Mouse (Mus musculus): Measurements from ENCODE around the gene Cenpu. TPM values are rescaled to one million over a fixed set of nuclear protein-coding genes. Genes with fewer than 3 reads are reported as not detected.

Gene Cenpu
- polyA plus RNA-seq, 1 experiment, result 56.9 TPM

- no peaks in the 10 kb centered on the region for H3K4me1 ChIP-seq (ENCODE audit: control insufficient read depth, insufficient read depth, low read length)
- H3K9me3 ChIP-seq (replicated peaks; ENCODE audit: control insufficient read depth, insufficient read depth, low read length, poor library complexity, severe bottlenecking), result no peaks in the 10 kb centered on the region
- H3K27me3 ChIP-seq (ENCODE audit: control insufficient read depth, insufficient read depth, low read length, poor library complexity, severe bottlenecking), result no peaks in the 10 kb centered on the region
- no peak overlapping the region for H3K4me3 ChIP-seq (ENCODE audit: low read depth, low read length)
- TF ChIP-seq EP300 (IDR thresholded peaks at IDR 0.05; ENCODE audit: insufficient read depth, low read depth, low read length) (no peak), CTCF (IDR thresholded peaks at IDR 0.05; ENCODE audit: low read depth, low read length) (no peak), POLR2A (IDR thresholded peaks at IDR 0.05; ENCODE audit: insufficient read depth, low read length) (no peak)
- no peak overlapping the region for H3K27ac ChIP-seq (ENCODE audit: insufficient read depth, low read length)
- H3K36me3 ChIP-seq (ENCODE audit: control insufficient read depth, insufficient read depth, low read length, poor library complexity, severe bottlenecking), result peaks cover 6% of the 10 kb centered on the region
- no peak overlapping the region for H3K9ac ChIP-seq (ENCODE audit: low read depth, poor library complexity, severe bottlenecking)
Measured at GRCm38 (mm10) chr8:46603587-46603986, 51.8 kb downstream of the Cenpu start.

GRCm38 (mm10) chr8:46606930-46607329, 55.1 kb downstream of the Cenpu start:
- TF ChIP-seq CTCF (IDR thresholded peaks at IDR 0.05; ENCODE audit: low read depth, low read length), result no peak
- Histone ChIP-seq H3K4me3 (ENCODE audit: low read depth, low read length) (no peak overlapping the region), H3K36me3 (ENCODE audit: control insufficient read depth, insufficient read depth, low read length, poor library complexity, severe bottlenecking) (peaks cover 9% of the 10 kb centered on the region), H3K9ac (ENCODE audit: low read depth, poor library complexity, severe bottlenecking) (no peak overlapping the region), H3K9me3 (replicated peaks; ENCODE audit: control insufficient read depth, insufficient read depth, low read length, poor library complexity, severe bottlenecking) (no peaks in the 10 kb centered on the region), H3K27ac (ENCODE audit: insufficient read depth, low read length) (no peak overlapping the region), H3K27me3 (ENCODE audit: control insufficient read depth, insufficient read depth, low read length, poor library complexity, severe bottlenecking) (no peaks in the 10 kb centered on the region), H3K4me1 (ENCODE audit: control insufficient read depth, insufficient read depth, low read length) (no peaks in the 10 kb centered on the region)

- Histone ChIP-seq H3K9me3 (replicated peaks; ENCODE audit: control insufficient read depth, insufficient read depth, low read length, poor library complexity, severe bottlenecking) (no peaks in the 10 kb centered on the region), H3K9ac (ENCODE audit: low read depth, poor library complexity, severe bottlenecking) (no peak overlapping the region), H3K4me3 (ENCODE audit: low read depth, low read length) (no peak overlapping the region), H3K27ac (ENCODE audit: insufficient read depth, low read length) (no peak overlapping the region), H3K27me3 (ENCODE audit: control insufficient read depth, insufficient read depth, low read length, poor library complexity, severe bottlenecking) (no peaks in the 10 kb centered on the region), H3K36me3 (ENCODE audit: control insufficient read depth, insufficient read depth, low read length, poor library complexity, severe bottlenecking) (peaks cover 7% of the 10 kb centered on the region), H3K4me1 (ENCODE audit: control insufficient read depth, insufficient read depth, low read length) (no peaks in the 10 kb centered on the region)
- TF ChIP-seq CTCF (IDR thresholded peaks at IDR 0.05; ENCODE audit: low read depth, low read length) (no peak), EP300 (IDR thresholded peaks at IDR 0.05; ENCODE audit: insufficient read depth, low read depth, low read length) (no peak), POLR2A (IDR thresholded peaks at IDR 0.05; ENCODE audit: insufficient read depth, low read length) (no peak)
Measured at GRCm38 (mm10) chr8:46611557-46611956, 59.7 kb downstream of the Cenpu start.

GRCm38 (mm10) chr8:46612913-46613312, 61.1 kb downstream of the Cenpu start:
- TF ChIP-seq POLR2A (IDR thresholded peaks at IDR 0.05; ENCODE audit: insufficient read depth, low read length) (no peak), CTCF (IDR thresholded peaks at IDR 0.05; ENCODE audit: low read depth, low read length) (no peak), EP300 (IDR thresholded peaks at IDR 0.05; ENCODE audit: insufficient read depth, low read depth, low read length) (no peak)
- H3K36me3 ChIP-seq (ENCODE audit: control insufficient read depth, insufficient read depth, low read length, poor library complexity, severe bottlenecking), result peaks cover 3% of the 10 kb centered on the region
- H3K27ac ChIP-seq (ENCODE audit: insufficient read depth, low read length), result no peak overlapping the region
- H3K9me3 ChIP-seq (replicated peaks; ENCODE audit: control insufficient read depth, insufficient read depth, low read length, poor library complexity, severe bottlenecking), result no peaks in the 10 kb centered on the region
- no peaks in the 10 kb centered on the region for H3K27me3 ChIP-seq (ENCODE audit: control insufficient read depth, insufficient read depth, low read length, poor library complexity, severe bottlenecking)
- H3K4me1 ChIP-seq (ENCODE audit: control insufficient read depth, insufficient read depth, low read length), result no peaks in the 10 kb centered on the region
- H3K9ac ChIP-seq (ENCODE audit: low read depth, poor library complexity, severe bottlenecking), result no peak overlapping the region
- no peak overlapping the region for H3K4me3 ChIP-seq (ENCODE audit: low read depth, low read length)

- Histone ChIP-seq H3K27ac (ENCODE audit: insufficient read depth, low read length) (no peak overlapping the region), H3K9ac (ENCODE audit: low read depth, poor library complexity, severe bottlenecking) (no peak overlapping the region)
Measured at GRCm38 (mm10) chr8:46613377-46613776, 61.5 kb downstream of the Cenpu start.

GRCm38 (mm10) chr8:46615936-46616335, 64.1 kb downstream of the Cenpu start:
- TF ChIP-seq EP300 (IDR thresholded peaks at IDR 0.05; ENCODE audit: insufficient read depth, low read depth, low read length), result no peak
- no peak for TF ChIP-seq CTCF (IDR thresholded peaks at IDR 0.05; ENCODE audit: low read depth, low read length)
- TF ChIP-seq POLR2A (IDR thresholded peaks at IDR 0.05; ENCODE audit: insufficient read depth, low read length), result no peak
- Histone ChIP-seq H3K27me3 (ENCODE audit: control insufficient read depth, insufficient read depth, low read length, poor library complexity, severe bottlenecking) (no peaks in the 10 kb centered on the region), H3K4me1 (ENCODE audit: control insufficient read depth, insufficient read depth, low read length) (no peaks in the 10 kb centered on the region), H3K9ac (ENCODE audit: low read depth, poor library complexity, severe bottlenecking) (peak overlapping the region; percentile 87; the same call in 1 of the 2 replicates), H3K9me3 (replicated peaks; ENCODE audit: control insufficient read depth, insufficient read depth, low read length, poor library complexity, severe bottlenecking) (no peaks in the 10 kb centered on the region), H3K36me3 (ENCODE audit: control insufficient read depth, insufficient read depth, low read length, poor library complexity, severe bottlenecking) (no peaks in the 10 kb centered on the region; the same call in 1 of the 2 replicates), H3K27ac (ENCODE audit: insufficient read depth, low read length) (no peak overlapping the region), H3K4me3 (ENCODE audit: low read depth, low read length) (no peak overlapping the region)

More at GRCm38 (mm10) chr8:46613377-46613776, 61.5 kb downstream of the Cenpu start:
- Histone ChIP-seq H3K27me3 (ENCODE audit: control insufficient read depth, insufficient read depth, low read length, poor library complexity, severe bottlenecking) (no peaks in the 10 kb centered on the region), H3K36me3 (ENCODE audit: control insufficient read depth, insufficient read depth, low read length, poor library complexity, severe bottlenecking) (peaks cover 3% of the 10 kb centered on the region), H3K4me3 (ENCODE audit: low read depth, low read length) (no peak overlapping the region), H3K9me3 (replicated peaks; ENCODE audit: control insufficient read depth, insufficient read depth, low read length, poor library complexity, severe bottlenecking) (no peaks in the 10 kb centered on the region), H3K4me1 (ENCODE audit: control insufficient read depth, insufficient read depth, low read length) (no peaks in the 10 kb centered on the region)
- TF ChIP-seq EP300 (IDR thresholded peaks at IDR 0.05; ENCODE audit: insufficient read depth, low read depth, low read length) (no peak), CTCF (IDR thresholded peaks at IDR 0.05; ENCODE audit: low read depth, low read length) (no peak), POLR2A (IDR thresholded peaks at IDR 0.05; ENCODE audit: insufficient read depth, low read length) (no peak)
